Comparison of ENCODE assay signal across 28 mouse cellular contexts in the genomic region with DNA sequence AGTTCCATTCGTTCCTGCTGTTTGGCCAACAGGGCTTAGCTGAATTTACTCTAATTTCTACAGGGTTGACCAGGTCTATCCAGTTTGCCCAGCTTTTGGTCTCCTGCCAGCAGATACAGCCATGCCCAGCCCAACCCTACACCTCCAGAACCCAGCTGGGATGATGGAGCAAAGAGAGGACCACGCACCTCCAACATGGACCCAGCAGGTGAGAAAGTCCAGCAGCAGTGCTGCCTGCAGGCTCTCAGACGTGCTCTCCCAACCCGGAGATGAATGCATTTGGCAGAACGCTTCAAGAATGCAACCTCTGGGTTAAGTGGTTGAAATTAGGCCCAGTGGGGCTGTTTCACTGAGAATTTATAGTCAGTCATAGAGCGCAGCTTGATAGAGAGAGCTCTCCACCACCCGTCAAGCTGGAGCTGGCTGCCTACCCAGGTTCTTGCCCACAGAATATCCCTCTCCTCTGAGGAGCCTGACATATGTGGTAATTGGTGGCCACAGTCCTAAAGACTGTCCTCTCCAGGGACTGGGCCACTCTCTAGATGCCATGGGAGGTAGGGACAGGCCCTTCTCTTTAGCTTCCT. TPM values are rescaled to one million over a fixed set of nuclear protein-coding genes. Genes with fewer than 3 reads are reported as not detected.
DNase-seq lines count a peak whose midpoint lies in the region; ATAC-seq and TF ChIP-seq lines count a peak whose summit lies in the region.
"Had no signal": no experiment of that assay in that cellular context is flagged by ENCODE, and none has a peak within 500 bp of the region (broad histone marks: within the 10 kb centered on the region; RNA-seq: fewer than 3 reads in every experiment).

No protein-coding gene starts in this region.

- no peak for TF ChIP-seq CTCF in lung, embryonic 14.5 days (IDR thresholded peaks at IDR 0.05; ENCODE audit: low read depth)
- no peak for TF ChIP-seq CTCF in cerebellum, adult 2 months (IDR thresholded peaks at IDR 0.05; ENCODE audit: borderline replicate concordance, insufficient read depth, low read depth, low read length)

- H3K9ac ChIP-seq in embryonic facial prominence, embryonic 12.5 days = no peak overlapping the region
- no peak overlapping the region for H3K9ac ChIP-seq in lung, embryonic 14.5 days
- no peak overlapping the region for H3K9ac ChIP-seq in neural tube, embryonic 15.5 days (replicated peaks)
- H3K9ac ChIP-seq: embryonic facial prominence, embryonic 15.5 days; hindbrain, embryonic 15.5 days; liver, embryonic 13.5 days; lung, embryonic 15.5 days had no signal

- no peak for TF ChIP-seq POLR2A in cerebellum, adult 2 months (IDR thresholded peaks at IDR 0.05; ENCODE audit: borderline replicate concordance, insufficient read depth, low read length)

- no peak overlapping the region for H3K4me2 ChIP-seq in embryonic facial prominence, embryonic 12.5 days (replicated peaks)
- H3K4me2 ChIP-seq in lung, embryonic 14.5 days = no peak overlapping the region
- no peak overlapping the region for H3K4me2 ChIP-seq in neural tube, embryonic 15.5 days
- H3K4me2 ChIP-seq: embryonic facial prominence, embryonic 15.5 days; hindbrain, embryonic 15.5 days; liver, embryonic 13.5 days; lung, embryonic 15.5 days had no signal

- H3K4me3 ChIP-seq in embryonic facial prominence, embryonic 12.5 days = no peak overlapping the region
- no peak overlapping the region for H3K4me3 ChIP-seq in embryonic facial prominence, embryonic 10.5 days
- no peak overlapping the region for H3K4me3 ChIP-seq in lung, embryonic 14.5 days (ENCODE audit: low read depth, low read length)
- no peak overlapping the region for H3K4me3 ChIP-seq in neural tube, embryonic 15.5 days (replicated peaks)
- H3K4me3 ChIP-seq in cerebellum, adult 2 months (replicated peaks; ENCODE audit: insufficient read depth, low read depth, low read length) = no peak overlapping the region
- H3K4me3 ChIP-seq: embryonic facial prominence, embryonic 15.5 days; heart, adult 2 months; hindbrain, embryonic 15.5 days; liver, embryonic 13.5 days; lung, embryonic 15.5 days; megakaryocyte, embryonic 14.5 days had no signal

- H3K27me3 ChIP-seq in embryonic facial prominence, embryonic 12.5 days = peaks cover 25% of the 10 kb centered on the region
- peaks cover 95% of the 10 kb centered on the region for H3K27me3 ChIP-seq in embryonic facial prominence, embryonic 10.5 days (replicated peaks; ENCODE audit: low read depth, poor library complexity, severe bottlenecking)
- H3K27me3 ChIP-seq in lung, embryonic 14.5 days (ENCODE audit: insufficient read depth, low read length) = no peaks in the 10 kb centered on the region
- no peaks in the 10 kb centered on the region for H3K27me3 ChIP-seq in neural tube, embryonic 15.5 days (replicated peaks)
- no peaks in the 10 kb centered on the region for H3K27me3 ChIP-seq in cerebellum, adult 2 months (ENCODE audit: control insufficient read depth, insufficient read depth, low read length)
- H3K27me3 ChIP-seq: hindbrain, embryonic 15.5 days; liver, embryonic 13.5 days; lung, embryonic 15.5 days had no signal

- H3K36me3 ChIP-seq in embryonic facial prominence, embryonic 12.5 days = no peaks in the 10 kb centered on the region
- H3K36me3 ChIP-seq in embryonic facial prominence, embryonic 10.5 days (replicated peaks) = no peaks in the 10 kb centered on the region
- no peaks in the 10 kb centered on the region for H3K36me3 ChIP-seq in lung, embryonic 14.5 days (ENCODE audit: insufficient read depth)
- H3K36me3 ChIP-seq in neural tube, embryonic 15.5 days = no peaks in the 10 kb centered on the region
- H3K36me3 ChIP-seq: embryonic facial prominence, embryonic 15.5 days; hindbrain, embryonic 15.5 days; liver, embryonic 13.5 days; lung, embryonic 15.5 days had no signal

- H3K9me3 ChIP-seq in embryonic facial prominence, embryonic 12.5 days = no peaks in the 10 kb centered on the region
- H3K9me3 ChIP-seq in embryonic facial prominence, embryonic 10.5 days = no peaks in the 10 kb centered on the region
- no peaks in the 10 kb centered on the region for H3K9me3 ChIP-seq in lung, embryonic 14.5 days (ENCODE audit: low read depth, low read length)
- H3K9me3 ChIP-seq in neural tube, embryonic 15.5 days (replicated peaks) = no peaks in the 10 kb centered on the region
- H3K9me3 ChIP-seq: embryonic facial prominence, embryonic 15.5 days; hindbrain, embryonic 15.5 days; liver, embryonic 13.5 days; lung, embryonic 15.5 days; megakaryocyte, embryonic 14.5 days had no signal

- DNase-seq in embryonic facial prominence, embryonic 10.5 days (ENCODE audit: low spot score) = no peak
- DNase-seq in lung, embryonic 14.5 days = peak; percentile 53
- no peak for DNase-seq in lung, postnatal 25 days (ENCODE audit: low spot score)
- DNase-seq in kidney, postnatal 14 days = peak; percentile 57
- DNase-seq in cerebellum, adult 2 months = no peak
- no peak for DNase-seq in gastrocnemius, postnatal 10 days
- DNase-seq: adrenal gland, postnatal 14 days; cerebellum, postnatal 10 days; gastrocnemius, postnatal 25 days; heart, adult 2 months; heart, postnatal 36 days; left cerebral cortex, postnatal 4 days; liver, embryonic 13.5 days; midbrain, embryonic 14.5 days had no signal

- peak; percentile 48; the same call in 1 of the 2 replicates for ATAC-seq in embryonic facial prominence, embryonic 12.5 days (ENCODE audit: insufficient number of reproducible peaks, insufficient read depth, low FRiP score, low TSS enrichment)
- no peak for ATAC-seq in lung, embryonic 14.5 days (ENCODE audit: insufficient read depth)
- 0 out of 2 replicates have a peak, but pooled peaks have one; percentile 24 for ATAC-seq in neural tube, embryonic 15.5 days (ENCODE audit: low FRiP score)

- H3K4me1 ChIP-seq in embryonic facial prominence, embryonic 12.5 days = peaks cover 15% of the 10 kb centered on the region; the same call in 1 of the 2 replicates
- H3K4me1 ChIP-seq in embryonic facial prominence, embryonic 10.5 days = peaks cover 38% of the 10 kb centered on the region
- H3K4me1 ChIP-seq in lung, embryonic 14.5 days (ENCODE audit: insufficient read depth) = no peaks in the 10 kb centered on the region
- 0 out of 2 replicates have a peak, but pooled peaks cover 6% of the 10 kb centered on the region for H3K4me1 ChIP-seq in neural tube, embryonic 15.5 days
- no peaks in the 10 kb centered on the region for H3K4me1 ChIP-seq in cerebellum, adult 2 months (ENCODE audit: control insufficient read depth, insufficient read depth, low read length)
- H3K4me1 ChIP-seq: embryonic facial prominence, embryonic 15.5 days; hindbrain, embryonic 15.5 days; liver, embryonic 13.5 days; megakaryocyte, embryonic 14.5 days had no signal

- no peak overlapping the region for H3K27ac ChIP-seq in embryonic facial prominence, embryonic 12.5 days
- no peak overlapping the region for H3K27ac ChIP-seq in embryonic facial prominence, embryonic 10.5 days (replicated peaks)
- 0 out of 2 replicates have a peak overlapping the region, but pooled peaks have one; percentile 27 for H3K27ac ChIP-seq in lung, embryonic 14.5 days (ENCODE audit: low read depth)
- no peak overlapping the region for H3K27ac ChIP-seq in neural tube, embryonic 15.5 days (replicated peaks)
- H3K27ac ChIP-seq in cerebellum, adult 2 months (ENCODE audit: insufficient read depth, low read length) = no peak overlapping the region
- H3K27ac ChIP-seq: embryonic facial prominence, embryonic 15.5 days; heart, adult 2 months; hindbrain, embryonic 15.5 days; liver, embryonic 13.5 days; lung, embryonic 15.5 days; stomach, postnatal 0 days had no signal

- WGBS in embryonic facial prominence, embryonic 12.5 days = 66% methylated on average over 7 of the region's 7 CpGs
- WGBS in embryonic facial prominence, embryonic 10.5 days = 72% methylated on average over 7 of the region's 7 CpGs
- 43% methylated on average over 7 of the region's 7 CpGs for WGBS in lung, embryonic 14.5 days
- 29% methylated on average over 7 of the region's 7 CpGs for WGBS in neural tube, embryonic 15.5 days
- 51% methylated on average over 7 of the region's 7 CpGs for WGBS in cerebellum, adult 2 months

RNA-seq across cellular contexts. Expression of gene Gm12830, which starts 23.4 kb away (rescaled TPM):
- not detected in 2 replicates for polyA plus RNA-seq in embryonic facial prominence, embryonic 12.5 days (2016; fragmentation: Nextera tagmentation; extraction: Ambion mirVana)
- polyA plus RNA-seq in embryonic facial prominence, embryonic 10.5 days (2016; fragmentation: Nextera tagmentation; extraction: Ambion mirVana) = 0.09 TPM in 1 of 2 replicates, not detected in the other
- polyA plus RNA-seq in lung, embryonic 14.5 days (2014; fragmentation: Nextera tagmentation; extraction: Ambion mirVana) = not detected in 2 replicates
- polyA plus RNA-seq in neural tube, embryonic 15.5 days (2015; fragmentation: Nextera tagmentation; extraction: Ambion mirVana) = not detected in 2 replicates
- polyA plus RNA-seq in cerebellum, adult 2 months (2012; rRNA removed) = not detected in 2 replicates
- not detected for total RNA-seq in gastrocnemius, postnatal 10 days (2021)
- total RNA-seq: adrenal gland, postnatal 14 days; gastrocnemius, postnatal 25 days; heart, adult 2 months; heart, postnatal 36 days; layer of hippocampus, adult 8-10 months; left cerebral cortex, postnatal 4 days had no signal
- polyA plus RNA-seq: brain, embryonic 14.5 days; embryonic facial prominence, embryonic 15.5 days; forebrain, embryonic 11.5 days; frontal cortex, adult 2 months; heart, adult 2 months; heart, embryonic 14.5 days; hindbrain, embryonic 15.5 days; intestine, embryonic 16.5 days; liver, embryonic 13.5 days; lung, embryonic 15.5 days; midbrain, embryonic 14.5 days; stomach, postnatal 0 days; thymus, postnatal 0 days had no signal

Comparison
In these comparisons a context has a peak if more than half of its experiments do, and no peak if none do; other contexts are left out.
1. DNase-seq: peak in lung, embryonic 14.5 days (single experiment) and kidney, postnatal 14 days (single experiment); none in embryonic facial prominence, embryonic 10.5 days (single experiment), lung, postnatal 25 days (single experiment), cerebellum, adult 2 months (0 of 2) and gastrocnemius, postnatal 10 days (single experiment).